Mouse (Mus musculus) limb, embryonic 10.5 days (tissue): Measurements from ENCODE around the gene Sertm1. TPM values are rescaled to one million over a fixed set of nuclear protein-coding genes. Genes with fewer than 3 reads are reported as not detected.
A peak's percentile ranks its signal among the peaks of the same experiment; 100 is the strongest.

Experiments
- DNase-seq: peaks from one replicate; pipeline ENCODE4 v3.0.0-alpha.2; 2017; ENCODE audit warnings: low spot score
- H3K27ac ChIP-seq: fragments of 300-500 bp; sonication (generic); 2 replicates; pipeline ENCODE4 v1.5.1; 2016; ENCODE audit warnings: mild to moderate bottlenecking
- H3K27me3 ChIP-seq: fragments of 300-500 bp; sonication (generic); 2 replicates; pipeline ENCODE4 v1.6.1; 2016; ENCODE audit warnings: low read depth, mild to moderate bottlenecking; ENCODE audit not compliant: poor library complexity, severe bottlenecking
- H3K36me3 ChIP-seq: fragments of 300-500 bp; sonication (generic); 2 replicates; pipeline ENCODE4 v1.6.1; 2016; ENCODE audit warnings: mild to moderate bottlenecking, moderate library complexity
- H3K4me1 ChIP-seq: fragments of 300-500 bp; sonication (generic); 2 replicates; pipeline ENCODE4 v1.6.1; 2016
- H3K4me3 ChIP-seq: fragments of 300-500 bp; sonication (generic); 2 replicates; pipeline ENCODE4 v1.5.1; 2016; ENCODE audit warnings: mild to moderate bottlenecking, moderate library complexity
- H3K9me3 ChIP-seq: fragments of 300-500 bp; sonication (generic); replicated peaks from 2 replicates; pipeline ENCODE4 v1.6.1; 2016; ENCODE audit warnings: mild to moderate bottlenecking
- WGBS: fragments of 180-500 bp; shearing (Covaris S2); methylation state at CpG from one replicate; pipeline ENCODE4 v1.1.7; 2016; 5-methylcytosine and 5-hydroxymethylcytosine counted together
- polyA plus RNA-seq: library from polyadenylated mRNA; unstranded; fragments of >200 nt; fragmentation: Nextera tagmentation; extraction: Ambion mirVana; gene quantifications from 2 replicates; pipeline ENCODE4 v1.2.1, GENCODE M21; 2016

The Sertm1 gene
- not detected in 2 replicates for polyA plus RNA-seq

- Histone ChIP-seq H3K27ac (no peak within 1 kb of the TSS), H3K36me3 (no peaks in the 10 kb centered on the region), H3K4me1 (peaks cover 17% of the 10 kb centered on the region), H3K9me3 (no peaks in the 10 kb centered on the region), H3K4me3 (peak within 1 kb of the TSS; percentile 54), H3K27me3 (peaks cover 56% of the 10 kb centered on the region)
- WGBS, result under 1% methylated on average over 38 of the region's 38 CpGs
- DNase-seq, result peak; percentile 80
Measured at GRCm38 (mm10) chr3:54915643-54916071, at the start of gene Sertm1. Gene Sertm1 (minus strand): TSS chr3:54915887.

GRCm38 (mm10) chr3:54964948-54965506 is 49.3 kb upstream of the Sertm1 start:
- no peak for DNase-seq
- no peaks in the 10 kb centered on the region for H3K36me3 ChIP-seq
- H3K27ac ChIP-seq, result no peak overlapping the region
- no peaks in the 10 kb centered on the region for H3K9me3 ChIP-seq
- no peak overlapping the region for H3K4me3 ChIP-seq
- no peaks in the 10 kb centered on the region for H3K27me3 ChIP-seq
- H3K4me1 ChIP-seq, result no peaks in the 10 kb centered on the region
- WGBS, result 70% methylated on average over 3 of the region's 3 CpGs

GRCm38 (mm10) chr3:54943067-54943810 is 27.6 kb upstream of the Sertm1 start:
- no peaks in the 10 kb centered on the region for H3K9me3 ChIP-seq
- no peaks in the 10 kb centered on the region for H3K4me1 ChIP-seq
- H3K4me3 ChIP-seq, result no peak overlapping the region
- H3K36me3 ChIP-seq, result no peaks in the 10 kb centered on the region
- 78% methylated on average over 6 of the region's 6 CpGs for WGBS
- no peak for DNase-seq
- H3K27me3 ChIP-seq, result no peaks in the 10 kb centered on the region
- H3K27ac ChIP-seq, result no peak overlapping the region

- Histone ChIP-seq H3K4me3 (no peak overlapping the region), H3K27ac (no peak overlapping the region), H3K4me1 (no peaks in the 10 kb centered on the region), H3K9me3 (no peaks in the 10 kb centered on the region), H3K27me3 (no peaks in the 10 kb centered on the region), H3K36me3 (no peaks in the 10 kb centered on the region)
- no peak for DNase-seq
- WGBS, result 89% methylated on average over 4 of the region's 4 CpGs
Measured at GRCm38 (mm10) chr3:54934535-54934934, 18.8 kb upstream of the Sertm1 start.

DNA sequence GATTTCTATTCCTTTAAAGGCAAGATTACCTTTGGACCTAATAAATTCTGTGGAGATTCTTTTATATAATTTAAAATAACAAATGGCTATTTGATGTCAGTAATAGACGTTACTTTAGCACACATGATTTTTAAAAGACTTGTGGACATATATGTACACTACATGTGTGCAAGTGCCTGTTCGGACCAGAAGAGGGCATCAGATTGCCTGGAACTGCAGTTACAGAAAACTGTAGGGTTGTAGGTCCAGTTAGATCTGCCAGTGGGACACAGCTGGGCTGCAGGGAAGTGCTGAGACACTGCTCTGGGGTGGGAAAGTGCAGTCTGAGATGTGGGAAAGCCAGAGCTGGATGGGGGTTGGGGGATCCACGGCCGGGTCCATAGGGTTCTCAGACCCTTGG is 16.9 kb upstream of the Sertm1 start:
- Histone ChIP-seq H3K4me1 (no peaks in the 10 kb centered on the region), H3K9me3 (no peaks in the 10 kb centered on the region), H3K4me3 (no peak overlapping the region), H3K27ac (no peak overlapping the region), H3K27me3 (no peaks in the 10 kb centered on the region), H3K36me3 (no peaks in the 10 kb centered on the region)
- WGBS, result 89% methylated on average over 4 of the region's 4 CpGs
- DNase-seq, result no peak

DNA sequence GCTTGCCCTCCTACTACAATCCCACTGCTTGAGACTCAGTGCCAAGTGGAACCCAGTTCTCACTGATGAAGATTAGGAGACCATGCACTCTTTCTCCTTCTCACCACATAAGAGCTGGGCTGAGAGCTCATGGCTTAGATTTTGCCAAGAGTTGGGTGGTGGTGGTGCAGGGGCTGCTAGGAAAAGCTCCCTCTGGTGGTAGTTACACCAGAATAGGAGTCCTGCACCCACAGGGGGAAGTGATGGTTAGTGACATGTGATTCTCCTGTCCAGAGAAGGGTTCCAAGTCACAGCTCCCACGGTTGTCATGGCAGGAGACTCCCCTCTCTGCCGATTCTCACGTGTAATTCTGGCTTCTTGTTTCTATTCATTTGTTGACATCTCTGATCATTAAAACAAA is 4.7 kb upstream of the Sertm1 start:
- Histone ChIP-seq H3K4me3 (no peak overlapping the region), H3K9me3 (no peaks in the 10 kb centered on the region), H3K36me3 (no peaks in the 10 kb centered on the region), H3K27ac (no peak overlapping the region), H3K4me1 (peaks cover 8% of the 10 kb centered on the region), H3K27me3 (peaks cover 28% of the 10 kb centered on the region)
- 73% methylated on average over 3 of the region's 3 CpGs for WGBS
- no peak for DNase-seq

- no peak overlapping the region for H3K27ac ChIP-seq
- H3K36me3 ChIP-seq, result no peaks in the 10 kb centered on the region
- peak overlapping the region; percentile 54 for H3K4me3 ChIP-seq
- peak; percentile 31 for DNase-seq
- WGBS, result 3% methylated on average over 31 of the region's 31 CpGs
- peaks cover 17% of the 10 kb centered on the region for H3K4me1 ChIP-seq
- no peaks in the 10 kb centered on the region for H3K9me3 ChIP-seq
- peaks cover 56% of the 10 kb centered on the region for H3K27me3 ChIP-seq
Measured at GRCm38 (mm10) chr3:54914845-54915642, 643 bp downstream of the Sertm1 start.

- DNase-seq, result no peak
- no peaks in the 10 kb centered on the region for H3K4me1 ChIP-seq
- WGBS, result 87% methylated on average over 1 of the region's 1 CpGs
- no peaks in the 10 kb centered on the region for H3K36me3 ChIP-seq
- no peaks in the 10 kb centered on the region for H3K9me3 ChIP-seq
- peaks cover 12% of the 10 kb centered on the region for H3K27me3 ChIP-seq
- no peak overlapping the region for H3K4me3 ChIP-seq
- H3K27ac ChIP-seq, result no peak overlapping the region
Measured at GRCm38 (mm10) chr3:54908878-54909277, 6.8 kb downstream of the Sertm1 start.

DNA sequence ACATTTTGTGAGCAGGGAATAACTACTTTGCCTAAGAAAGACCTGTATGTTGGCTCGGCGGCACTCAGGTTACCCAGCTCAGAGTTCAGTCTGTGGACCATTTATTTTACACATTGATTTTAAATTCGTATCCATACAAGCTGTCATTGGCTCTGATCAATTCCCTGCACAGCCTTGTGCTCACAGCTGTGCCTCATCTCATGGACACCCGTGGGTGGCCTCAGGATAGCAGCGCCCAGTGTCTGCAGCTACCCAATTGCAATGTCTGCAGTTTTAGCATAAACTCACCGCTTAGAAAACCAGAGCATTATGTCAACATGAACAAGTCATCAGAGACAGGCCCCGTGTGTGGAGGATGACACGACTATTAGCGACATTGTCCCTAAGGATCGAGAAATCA is 17.7 kb downstream of the Sertm1 start:
- DNase-seq, result no peak
- Histone ChIP-seq H3K9me3 (no peaks in the 10 kb centered on the region), H3K27ac (no peak overlapping the region), H3K4me3 (no peak overlapping the region), H3K36me3 (no peaks in the 10 kb centered on the region), H3K27me3 (no peaks in the 10 kb centered on the region), H3K4me1 (peaks cover 10% of the 10 kb centered on the region)
- 93% methylated on average over 10 of the region's 10 CpGs for WGBS

DNA sequence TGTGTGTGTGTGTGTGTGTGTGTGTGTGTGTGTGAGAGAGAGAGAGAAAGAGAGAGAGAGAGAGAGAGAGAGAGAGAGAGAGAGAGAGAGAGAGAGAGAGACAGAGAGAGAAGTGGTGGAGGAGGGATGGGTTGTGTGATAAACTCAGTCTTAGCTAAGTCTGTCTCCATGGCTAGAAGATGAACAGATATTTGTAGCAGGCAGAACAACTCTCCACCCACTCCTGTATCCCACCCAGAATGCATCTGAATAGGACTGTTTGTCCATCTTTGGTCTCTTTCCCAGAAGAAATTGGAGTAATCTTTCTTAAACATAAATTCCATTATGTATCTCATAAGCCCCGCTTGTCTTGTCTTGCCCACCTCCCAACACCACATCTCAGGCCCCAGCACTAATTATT is 20.8 kb downstream of the Sertm1 start:
- no peak overlapping the region for H3K4me3 ChIP-seq
- H3K27ac ChIP-seq, result no peak overlapping the region
- peaks cover 10% of the 10 kb centered on the region for H3K4me1 ChIP-seq
- no peak for DNase-seq
- no peaks in the 10 kb centered on the region for H3K36me3 ChIP-seq
- H3K9me3 ChIP-seq, result no peaks in the 10 kb centered on the region
- H3K27me3 ChIP-seq, result no peaks in the 10 kb centered on the region
- WGBS, result 86% methylated on average over 1 of the region's 1 CpGs

DNA sequence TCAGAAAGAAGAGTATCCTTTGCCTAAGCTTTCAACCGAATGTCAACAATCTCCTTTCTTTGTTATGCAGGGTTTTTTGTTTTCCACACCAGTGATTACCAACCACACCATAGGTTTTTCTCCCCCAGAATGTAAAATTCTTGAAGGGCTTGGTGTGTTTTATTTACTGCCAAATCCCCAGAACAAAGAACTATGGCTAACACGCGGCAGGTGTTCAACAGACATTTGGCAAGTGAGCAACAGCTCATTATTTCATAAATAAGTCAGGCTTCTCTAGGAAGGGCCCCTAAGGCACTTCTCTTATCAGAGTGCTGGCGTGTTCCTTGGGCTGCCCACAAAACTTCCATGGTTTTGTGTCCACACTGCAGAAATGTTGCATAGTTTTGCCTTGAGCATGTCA is 23.5 kb downstream of the Sertm1 start:
- Histone ChIP-seq H3K27ac (no peak overlapping the region), H3K4me1 (peaks cover 10% of the 10 kb centered on the region), H3K27me3 (no peaks in the 10 kb centered on the region), H3K9me3 (no peaks in the 10 kb centered on the region), H3K4me3 (no peak overlapping the region), H3K36me3 (no peaks in the 10 kb centered on the region)
- 77% methylated on average over 4 of the region's 4 CpGs for WGBS
- no peak for DNase-seq

DNA sequence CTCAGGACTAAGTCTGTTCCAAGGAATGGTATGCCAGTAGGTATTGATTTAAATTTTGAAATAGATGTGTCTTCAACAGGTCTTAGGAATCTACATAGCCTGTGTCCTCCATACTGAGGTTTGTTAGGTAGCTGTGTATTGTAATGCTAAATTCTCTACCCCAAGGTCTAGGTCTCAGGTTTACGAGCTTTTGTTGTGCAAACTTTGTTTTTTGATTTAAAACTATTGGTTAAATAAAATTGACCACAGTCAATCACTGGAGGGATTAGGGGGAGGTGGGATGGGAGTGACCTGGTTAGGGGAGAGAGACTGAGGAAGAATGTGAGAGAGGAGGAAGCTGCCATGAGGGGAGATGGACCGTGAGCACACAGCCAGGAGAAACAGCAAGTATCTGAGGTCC is 29.2 kb downstream of the Sertm1 start:
- H3K4me1 ChIP-seq, result no peaks in the 10 kb centered on the region
- no peak for DNase-seq
- no peaks in the 10 kb centered on the region for H3K36me3 ChIP-seq
- WGBS, result 88% methylated on average over 2 of the region's 2 CpGs
- no peaks in the 10 kb centered on the region for H3K27me3 ChIP-seq
- H3K4me3 ChIP-seq, result no peak overlapping the region
- H3K9me3 ChIP-seq, result no peaks in the 10 kb centered on the region
- no peak overlapping the region for H3K27ac ChIP-seq
